Mouse (Mus musculus): ENCODE results near the gene Bcar1. TPM values are rescaled to one million over a fixed set of nuclear protein-coding genes. Genes with fewer than 3 reads are reported as not detected.
A peak's percentile ranks its signal among the peaks of the same experiment; 100 is the strongest.

The Bcar1 gene
- polyA plus RNA-seq, 2 experiments: 4.3 to 5.6 TPM

- peak overlapping the region; percentile 58; the same call in 1 of the 2 replicates for H3K9ac ChIP-seq (replicated peaks)
- peak overlapping the region; percentile 80 for H3K4me2 ChIP-seq (ENCODE audit: low read depth)
- H3K4me1 ChIP-seq (replicated peaks; ENCODE audit: control insufficient read depth in 2 of 2, insufficient read depth in 2 of 2, low read length in 1 of 2): peaks cover 0 to 44% of the 10 kb centered on the region in 2 experiments; a peak in 2 of 4 replicates
- no peaks in the 10 kb centered on the region for H3K9me3 ChIP-seq (ENCODE audit: control insufficient read depth, low read length)
- peak; percentile 4; the same call in 1 of the 2 replicates for ATAC-seq (ENCODE audit: insufficient read depth)
- peaks cover 39% of the 10 kb centered on the region for H3K27me3 ChIP-seq (ENCODE audit: control insufficient read depth, insufficient read depth, low read length)
- peak overlapping the region; percentile 32 to 59 for H3K4me3 ChIP-seq (ENCODE audit: insufficient read depth in 1 of 2, low read depth in 2 of 2, low read length in 2 of 2)
- TF ChIP-seq CTCF (IDR thresholded peaks at IDR 0.05; ENCODE audit: low read depth) (no peak), EP300 (IDR thresholded peaks at IDR 0.05; ENCODE audit: low read depth) (no peak)
- H3K36me3 ChIP-seq (replicated peaks; ENCODE audit: control insufficient read depth, insufficient read depth, low read depth): no peaks in the 10 kb centered on the region
- H3K27ac ChIP-seq: no peak overlapping the region
- no peak for DNase-seq (ENCODE audit: low read depth in 3 of 3, low spot score in 3 of 3)
- WGBS (ENCODE audit: insufficient replicate concordance): 2% methylated on average over 39 of the region's 39 CpGs
Observed at GRCm38 (mm10) chr8:111731231-111731977, 12.2 kb downstream of the Bcar1 start.

DNA sequence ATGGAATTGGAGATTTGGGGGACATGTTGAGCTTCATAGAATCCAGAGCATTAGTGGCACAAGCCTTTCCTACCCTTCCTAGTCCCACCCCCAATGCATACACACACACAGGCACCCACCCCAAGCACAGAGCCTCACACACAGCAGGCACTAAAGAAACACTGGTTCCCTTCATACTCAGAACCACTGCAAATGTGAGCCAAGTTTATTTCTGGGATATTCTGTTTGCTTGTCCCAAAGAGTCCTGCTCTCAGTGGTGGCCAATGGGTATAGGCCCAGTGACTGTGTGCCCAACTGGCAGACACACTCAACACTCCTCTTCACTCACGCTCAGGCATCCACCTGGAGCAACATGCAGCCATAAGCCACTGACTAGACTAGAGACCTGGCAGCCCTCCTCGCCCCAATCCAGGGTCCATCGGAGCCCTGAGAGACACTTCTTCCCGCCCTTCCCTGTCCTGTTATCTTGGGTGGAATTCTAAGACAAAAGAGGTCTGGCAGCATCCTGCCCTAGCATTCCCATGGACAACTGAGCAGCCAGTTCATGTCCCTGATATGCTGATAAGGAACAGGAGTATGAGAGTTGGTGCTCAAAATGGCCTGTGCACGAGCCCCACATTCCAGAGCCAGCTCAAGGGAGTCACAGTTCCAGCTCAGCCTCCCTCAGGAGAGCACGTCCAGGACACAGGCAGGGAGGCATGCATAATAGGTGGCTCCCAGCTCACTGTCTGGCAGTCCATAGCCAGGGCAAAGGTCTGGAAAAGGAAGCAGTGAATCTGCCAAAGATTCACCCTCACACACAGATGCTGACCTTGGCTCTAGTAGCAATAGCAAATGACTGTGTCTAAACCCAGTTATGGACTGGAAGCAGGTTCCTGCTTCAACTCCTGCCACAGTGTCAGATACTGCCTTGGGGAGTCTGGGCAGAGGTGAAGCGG is 14.1 kb downstream of the Bcar1 start:
- peaks cover 39% of the 10 kb centered on the region for H3K27me3 ChIP-seq (ENCODE audit: control insufficient read depth, insufficient read depth, low read length)
- WGBS (ENCODE audit: insufficient replicate concordance): 49% methylated on average over 7 of the region's 7 CpGs
- H3K4me2 ChIP-seq (ENCODE audit: low read depth): no peak overlapping the region; the same call in 1 of the 2 replicates
- no peak overlapping the region for H3K4me3 ChIP-seq (ENCODE audit: insufficient read depth in 1 of 2, low read depth in 2 of 2, low read length in 2 of 2)
- no peak overlapping the region for H3K9ac ChIP-seq (replicated peaks)
- no peak for DNase-seq (ENCODE audit: low read depth in 3 of 3, low spot score in 3 of 3)
- TF ChIP-seq CTCF (IDR thresholded peaks at IDR 0.05; ENCODE audit: low read depth): no peak
- ATAC-seq (ENCODE audit: insufficient read depth): no peak
- peaks cover 0 to 43% of the 10 kb centered on the region in 2 experiments; a peak in 2 of 4 replicates for H3K4me1 ChIP-seq (replicated peaks; ENCODE audit: control insufficient read depth in 2 of 2, insufficient read depth in 2 of 2, low read length in 1 of 2)
- no peak overlapping the region for H3K27ac ChIP-seq
- no peaks in the 10 kb centered on the region for H3K36me3 ChIP-seq (replicated peaks; ENCODE audit: control insufficient read depth, insufficient read depth, low read depth)
- no peaks in the 10 kb centered on the region for H3K9me3 ChIP-seq (ENCODE audit: control insufficient read depth, low read length)

- Histone ChIP-seq H3K36me3 (replicated peaks; ENCODE audit: control insufficient read depth, insufficient read depth, low read depth) (no peaks in the 10 kb centered on the region), H3K4me3 (ENCODE audit: insufficient read depth in 1 of 2, low read depth in 2 of 2, low read length in 2 of 2) (no peak overlapping the region), H3K9ac (replicated peaks) (no peak overlapping the region), H3K27ac (no peak overlapping the region), H3K27me3 (ENCODE audit: control insufficient read depth, insufficient read depth, low read length) (peaks cover 32% of the 10 kb centered on the region), H3K4me1 (replicated peaks; ENCODE audit: control insufficient read depth in 2 of 2, insufficient read depth in 2 of 2, low read length in 1 of 2) (peaks cover 0 to 42% of the 10 kb centered on the region in 2 experiments; a peak in 2 of 4 replicates), H3K4me2 (ENCODE audit: low read depth) (no peak overlapping the region), H3K9me3 (ENCODE audit: control insufficient read depth, low read length) (no peaks in the 10 kb centered on the region)
- TF ChIP-seq EP300 (IDR thresholded peaks at IDR 0.05; ENCODE audit: low read depth): no peak
- no peak for TF ChIP-seq CTCF (IDR thresholded peaks at IDR 0.05; ENCODE audit: low read depth)
- ATAC-seq (ENCODE audit: insufficient read depth) (no peak), DNase-seq (ENCODE audit: low read depth in 3 of 3, low spot score in 3 of 3) (no peak)
- WGBS (ENCODE audit: insufficient replicate concordance): 59% methylated on average over 5 of the region's 5 CpGs
Observed at GRCm38 (mm10) chr8:111728481-111728880, 15.1 kb downstream of the Bcar1 start.

DNA sequence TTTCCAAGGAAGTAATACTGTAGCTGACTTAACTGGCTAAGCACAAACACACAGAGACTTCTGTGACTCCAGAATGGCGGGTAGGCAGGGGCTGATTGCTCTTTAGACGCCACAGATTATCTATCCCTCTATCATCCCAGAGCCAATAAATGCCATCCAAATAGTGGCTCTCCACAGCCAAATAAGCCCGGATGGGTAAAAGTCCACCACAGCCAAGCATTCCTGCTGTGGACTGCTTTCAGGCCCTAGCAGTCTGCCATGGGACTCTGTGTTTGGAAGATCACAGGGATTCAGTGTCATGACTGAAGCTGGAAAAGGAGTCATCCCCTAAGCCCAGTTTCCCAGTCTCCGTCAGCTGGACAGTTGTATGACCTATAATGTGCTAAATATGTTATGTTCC is 16.1 kb downstream of the Bcar1 start:
- Histone ChIP-seq H3K36me3 (replicated peaks; ENCODE audit: control insufficient read depth, insufficient read depth, low read depth) (no peaks in the 10 kb centered on the region), H3K9me3 (ENCODE audit: control insufficient read depth, low read length) (no peaks in the 10 kb centered on the region), H3K4me2 (ENCODE audit: low read depth) (no peak overlapping the region), H3K9ac (replicated peaks) (no peak overlapping the region), H3K4me1 (replicated peaks; ENCODE audit: control insufficient read depth in 2 of 2, insufficient read depth in 2 of 2, low read length in 1 of 2) (peaks cover 0 to 35% of the 10 kb centered on the region in 2 experiments; a peak in 2 of 4 replicates), H3K4me3 (ENCODE audit: insufficient read depth in 1 of 2, low read depth in 2 of 2, low read length in 2 of 2) (no peak overlapping the region), H3K27ac (no peak overlapping the region), H3K27me3 (ENCODE audit: control insufficient read depth, insufficient read depth, low read length) (peaks cover 23% of the 10 kb centered on the region)
- no peak for TF ChIP-seq CTCF (IDR thresholded peaks at IDR 0.05; ENCODE audit: low read depth)
- TF ChIP-seq EP300 (IDR thresholded peaks at IDR 0.05; ENCODE audit: low read depth): no peak
- ATAC-seq (ENCODE audit: insufficient read depth) (no peak), DNase-seq (ENCODE audit: low read depth in 3 of 3, low spot score in 3 of 3) (no peak)
- 49% methylated on average over 4 of the region's 4 CpGs for WGBS (ENCODE audit: insufficient replicate concordance)
